Mouse (Mus musculus) embryonic facial prominence, embryonic 10.5 days (tissue): ENCODE measurements around the gene Slc37a3. TPM values are rescaled to one million over a fixed set of nuclear protein-coding genes. Genes with fewer than 3 reads are reported as not detected.
"Not testable (repeated sequence)": the region's sequence is repeated elsewhere in the genome, so short reads cannot be mapped to it uniquely, and the experiment has no call there.

ENCODE experiments used
- DNase-seq: peaks from one replicate; pipeline ENCODE4 v3.0.0-alpha.2; 2017; ENCODE audit warnings: low spot score
- H3K27ac ChIP-seq: fragments of 300-500 bp; sonication (generic); replicated peaks from 2 replicates; pipeline ENCODE4 v1.5.1; 2016; ENCODE audit warnings: mild to moderate bottlenecking
- H3K27me3 ChIP-seq: fragments of 300-500 bp; sonication (generic); replicated peaks from 2 replicates; pipeline ENCODE4 v1.6.1; 2016; ENCODE audit warnings: low read depth, mild to moderate bottlenecking; ENCODE audit not compliant: poor library complexity, severe bottlenecking
- H3K36me3 ChIP-seq: fragments of 300-500 bp; sonication (generic); replicated peaks from 2 replicates; pipeline ENCODE4 v1.6.1; 2016; ENCODE audit warnings: mild to moderate bottlenecking, moderate library complexity
- H3K4me1 ChIP-seq: fragments of 300-500 bp; sonication (generic); 2 replicates; pipeline ENCODE4 v1.6.1; 2016
- H3K4me3 ChIP-seq: fragments of 300-500 bp; sonication (generic); 2 replicates; pipeline ENCODE4 v1.5.1; 2016; ENCODE audit warnings: mild to moderate bottlenecking, moderate library complexity
- H3K9me3 ChIP-seq: fragments of 300-500 bp; sonication (generic); 2 replicates; pipeline ENCODE4 v1.6.1; 2016; ENCODE audit warnings: mild to moderate bottlenecking
- WGBS: fragments of 180-500 bp; shearing (Covaris S2); methylation state at CpG from one replicate; pipeline ENCODE4 v1.1.7; 2016; 5-methylcytosine and 5-hydroxymethylcytosine counted together
- polyA plus RNA-seq: library from polyadenylated mRNA; unstranded; fragments of >200 nt; fragmentation: Nextera tagmentation; extraction: Ambion mirVana; gene quantifications from 2 replicates; pipeline ENCODE4 v1.2.1, GENCODE M21; 2016

Gene Slc37a3
- polyA plus RNA-seq, 1 experiment from 2014 or later, result 43.6 TPM

DNA sequence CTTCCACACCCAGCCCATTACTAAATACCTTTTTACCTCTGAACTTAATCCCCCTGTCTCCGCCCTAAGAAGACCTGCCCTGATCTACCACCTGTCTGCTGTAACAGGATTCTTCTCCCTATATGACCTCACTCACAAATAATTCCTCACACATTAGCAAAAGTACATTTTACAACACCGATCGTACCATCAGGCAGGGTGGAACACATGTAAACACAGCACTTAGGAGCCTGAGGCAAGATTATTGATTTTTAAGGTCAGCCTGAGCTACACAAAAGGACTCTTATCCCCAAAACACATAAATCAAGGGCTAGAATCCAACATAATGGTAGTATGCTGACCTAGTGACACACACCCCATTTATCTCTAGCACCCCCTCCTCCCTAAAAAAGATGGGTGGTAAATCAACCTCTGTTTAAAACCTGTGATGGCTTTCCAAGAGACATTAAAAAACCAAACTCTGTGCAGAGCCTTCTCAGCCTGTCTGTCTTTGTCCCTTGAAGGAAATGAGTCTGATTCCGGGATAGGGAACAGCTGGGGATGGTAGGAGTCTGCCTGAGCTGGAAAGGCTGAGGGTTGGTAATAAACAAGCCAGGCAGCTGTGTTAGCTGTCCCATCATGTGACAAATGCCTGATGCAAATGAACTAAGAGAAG is 4.0 kb downstream of the Slc37a3 start:
- Histone ChIP-seq H3K9me3 (no peaks in the 10 kb centered on the region), H3K4me3 (no peak overlapping the region), H3K36me3 (peaks cover 22% of the 10 kb centered on the region), H3K27me3 (no peaks in the 10 kb centered on the region), H3K4me1 (peaks cover 33% of the 10 kb centered on the region), H3K27ac (no peak overlapping the region)
- DNase-seq, result no peak
- 83% methylated on average over 4 of the region's 4 CpGs for WGBS

DNA sequence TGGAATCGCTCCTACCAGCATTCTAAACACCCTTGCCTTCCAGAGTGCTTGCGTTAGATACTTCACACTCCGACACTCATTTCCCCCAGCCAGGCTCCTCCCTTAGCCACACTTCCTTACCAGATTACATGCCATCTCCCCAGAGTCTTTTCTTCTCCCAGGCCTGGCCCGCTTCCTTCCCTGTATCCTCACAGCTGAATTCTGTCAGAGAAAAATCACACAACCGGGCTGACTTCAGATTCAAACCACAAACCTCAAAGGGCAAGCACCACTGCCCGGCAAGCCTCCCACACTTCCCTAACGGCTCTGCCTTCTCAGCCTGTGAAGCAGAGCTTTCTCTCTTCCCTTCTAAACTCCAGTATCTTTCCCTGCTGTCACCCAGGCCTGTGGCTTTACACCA is 4.7 kb downstream of the Slc37a3 start:
- Histone ChIP-seq H3K36me3 (peaks cover 26% of the 10 kb centered on the region), H3K9me3 (no peaks in the 10 kb centered on the region), H3K27ac (no peak overlapping the region; the same call in 1 of the 2 replicates), H3K27me3 (no peaks in the 10 kb centered on the region), H3K4me3 (no peak overlapping the region), H3K4me1 (peaks cover 33% of the 10 kb centered on the region)
- no peak for DNase-seq
- 72% methylated on average over 7 of the region's 7 CpGs for WGBS

- Histone ChIP-seq H3K27me3 (no peaks in the 10 kb centered on the region), H3K27ac (no peak overlapping the region), H3K9me3 (no peaks in the 10 kb centered on the region), H3K4me3 (no peak overlapping the region), H3K4me1 (peaks cover 30% of the 10 kb centered on the region), H3K36me3 (peaks cover 32% of the 10 kb centered on the region)
- no peak for DNase-seq
These were observed 5.4 kb downstream of the Slc37a3 start for GRCm38 (mm10) chr6:39372042-39372441.

GRCm38 (mm10) chr6:39369631-39370030 is 7.8 kb downstream of the Slc37a3 start:
- 84% methylated on average over 3 of the region's 3 CpGs for WGBS
- Histone ChIP-seq H3K27me3 (no peaks in the 10 kb centered on the region), H3K36me3 (peaks cover 51% of the 10 kb centered on the region), H3K9me3 (no peaks in the 10 kb centered on the region), H3K27ac (no peak overlapping the region), H3K4me1 (peaks cover 15% of the 10 kb centered on the region), H3K4me3 (no peak overlapping the region)
- no peak for DNase-seq

GRCm38 (mm10) chr6:39362684-39363083 is 14.8 kb downstream of the Slc37a3 start:
- Histone ChIP-seq H3K4me1 (no peaks in the 10 kb centered on the region), H3K4me3 (no peak overlapping the region), H3K36me3 (peaks cover 82% of the 10 kb centered on the region), H3K27ac (no peak overlapping the region), H3K9me3 (no peaks in the 10 kb centered on the region), H3K27me3 (no peaks in the 10 kb centered on the region)
- 96% methylated on average over 2 of the region's 2 CpGs for WGBS
- no peak for DNase-seq

DNA sequence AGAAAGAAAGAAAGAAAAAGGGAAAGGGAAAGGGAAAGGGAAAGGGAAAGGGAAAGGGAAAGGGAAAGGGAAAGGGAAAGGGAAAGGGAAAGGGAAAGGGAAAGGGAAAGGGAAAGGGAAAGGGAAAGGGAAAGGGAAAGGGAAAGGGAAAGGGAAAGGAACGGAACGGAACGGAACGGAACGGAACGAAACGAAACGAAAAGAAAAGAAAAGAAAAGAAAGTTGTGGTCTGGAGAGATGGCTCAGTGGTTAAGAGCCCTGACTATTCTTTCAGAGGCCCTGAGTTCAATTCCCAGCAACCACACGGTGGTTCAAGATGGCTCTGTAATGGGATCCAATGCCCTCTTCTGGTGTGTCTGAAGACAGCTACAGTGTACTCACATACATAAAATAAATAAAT is 18.3 kb downstream of the Slc37a3 start:
- WGBS, result 96% methylated on average over 9 of the region's 9 CpGs
- not testable (repeated sequence) for H3K27ac ChIP-seq, H3K4me3 ChIP-seq, H3K27me3 ChIP-seq, H3K9me3 ChIP-seq, DNase-seq, H3K4me1 ChIP-seq
- H3K36me3 ChIP-seq, result peaks cover 82% of the 10 kb centered on the region

DNA sequence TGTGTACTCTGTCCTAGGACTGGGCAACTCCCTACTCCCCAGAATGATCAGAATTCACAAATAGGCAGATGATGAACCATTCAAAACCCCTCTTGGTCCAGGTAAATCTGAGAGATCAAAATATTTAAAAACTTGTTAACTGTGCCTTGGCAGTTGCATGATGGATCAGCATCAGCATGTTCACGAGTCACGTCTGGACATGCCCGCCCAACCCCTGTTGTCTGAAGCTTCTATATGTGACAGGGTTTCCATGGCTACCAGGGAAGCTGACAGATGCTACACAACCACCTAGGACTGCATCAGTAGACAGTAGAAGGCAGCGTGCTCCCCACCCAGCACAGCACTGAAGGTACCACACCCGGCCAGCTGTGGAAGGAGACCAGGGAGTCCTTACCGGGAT is 28.5 kb downstream of the Slc37a3 start:
- Histone ChIP-seq H3K36me3 (peaks cover 79% of the 10 kb centered on the region), H3K9me3 (no peaks in the 10 kb centered on the region), H3K4me1 (peaks cover 37% of the 10 kb centered on the region), H3K27me3 (no peaks in the 10 kb centered on the region), H3K27ac (peak overlapping the region; percentile 62), H3K4me3 (no peak overlapping the region)
- DNase-seq, result peak; percentile 20
- 82% methylated on average over 6 of the region's 6 CpGs for WGBS

GRCm38 (mm10) chr6:39347880-39348814 is 29.3 kb downstream of the Slc37a3 start:
- 35% methylated on average over 4 of the region's 4 CpGs for WGBS
- Histone ChIP-seq H3K4me3 (no peak overlapping the region), H3K4me1 (peaks cover 37% of the 10 kb centered on the region), H3K27me3 (no peaks in the 10 kb centered on the region), H3K36me3 (peaks cover 79% of the 10 kb centered on the region), H3K9me3 (no peaks in the 10 kb centered on the region), H3K27ac (peak overlapping the region; percentile 62)
- peak; percentile 24 for DNase-seq

- Histone ChIP-seq H3K36me3 (peaks cover 80% of the 10 kb centered on the region), H3K9me3 (no peaks in the 10 kb centered on the region), H3K27me3 (no peaks in the 10 kb centered on the region), H3K27ac (peak overlapping the region; percentile 62), H3K4me1 (peaks cover 37% of the 10 kb centered on the region), H3K4me3 (no peak overlapping the region)
- WGBS, result 40% methylated on average over 15 of the region's 15 CpGs
- DNase-seq, result no peak
These were observed 30.4 kb downstream of the Slc37a3 start for GRCm38 (mm10) chr6:39346991-39347501.

GRCm38 (mm10) chr6:39345430-39345829 is 32.0 kb downstream of the Slc37a3 start:
- Histone ChIP-seq H3K4me3 (no peak overlapping the region), H3K27ac (peak overlapping the region; percentile 62), H3K36me3 (peaks cover 73% of the 10 kb centered on the region), H3K4me1 (peaks cover 37% of the 10 kb centered on the region), H3K9me3 (no peaks in the 10 kb centered on the region), H3K27me3 (no peaks in the 10 kb centered on the region)
- no peak for DNase-seq
- WGBS, result 61% methylated on average over 7 of the region's 7 CpGs

DNA sequence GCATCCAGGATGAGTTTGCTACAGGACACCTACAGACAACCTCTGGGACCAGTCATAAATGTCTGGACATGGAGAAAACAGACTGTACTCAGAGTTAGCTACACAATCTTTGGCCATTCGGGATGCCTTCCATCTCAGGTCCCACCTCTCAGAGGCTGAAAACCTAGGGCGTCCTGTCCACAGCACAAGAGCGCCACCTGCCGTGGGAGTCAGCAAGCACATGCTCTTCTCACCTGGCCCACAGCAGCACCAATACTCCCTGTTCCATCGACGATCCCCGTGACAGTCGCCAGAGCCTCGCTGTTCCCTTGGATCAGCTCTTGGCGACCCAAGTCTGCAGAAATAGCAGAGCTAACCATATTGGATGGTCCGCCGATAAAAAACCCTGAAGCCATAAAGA is 33.5 kb downstream of the Slc37a3 start:
- no peaks in the 10 kb centered on the region for H3K9me3 ChIP-seq
- WGBS, result 27% methylated on average over 12 of the region's 12 CpGs
- H3K36me3 ChIP-seq, result peaks cover 59% of the 10 kb centered on the region
- no peaks in the 10 kb centered on the region for H3K27me3 ChIP-seq
- peaks cover 35% of the 10 kb centered on the region for H3K4me1 ChIP-seq
- H3K27ac ChIP-seq, result no peak overlapping the region
- DNase-seq, result peak; percentile 88
- no peak overlapping the region for H3K4me3 ChIP-seq

GRCm38 (mm10) chr6:39341798-39342197 is 35.7 kb downstream of the Slc37a3 start:
- Histone ChIP-seq H3K27ac (no peak overlapping the region), H3K27me3 (no peaks in the 10 kb centered on the region), H3K4me3 (no peak overlapping the region), H3K36me3 (peaks cover 71% of the 10 kb centered on the region), H3K4me1 (peaks cover 15% of the 10 kb centered on the region), H3K9me3 (no peaks in the 10 kb centered on the region)
- no peak for DNase-seq
- WGBS, result 81% methylated on average over 2 of the region's 2 CpGs

DNA sequence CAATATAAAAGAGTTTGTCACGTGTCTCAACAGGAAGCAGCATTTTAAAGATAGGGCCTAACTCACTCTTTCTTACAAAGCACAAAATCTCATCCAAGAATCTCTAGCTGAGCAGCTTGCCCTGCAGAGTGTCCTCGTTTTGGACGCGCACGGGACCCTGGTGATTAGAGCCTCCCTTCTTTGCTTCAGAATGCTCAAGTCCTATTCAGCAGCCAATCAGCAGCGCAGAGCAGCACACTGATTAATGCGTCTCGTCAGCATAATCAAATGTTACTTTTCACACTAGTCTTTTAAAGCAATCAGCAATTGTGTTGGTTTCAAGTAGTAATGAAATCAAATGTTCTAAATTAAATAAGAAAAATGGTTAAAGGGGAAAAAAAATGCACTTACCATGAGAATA is 39.1 kb downstream of the Slc37a3 start:
- WGBS, result 91% methylated on average over 8 of the region's 8 CpGs
- H3K27me3 ChIP-seq, result no peaks in the 10 kb centered on the region
- H3K4me1 ChIP-seq, result no peaks in the 10 kb centered on the region
- DNase-seq, result no peak
- H3K27ac ChIP-seq, result no peak overlapping the region
- H3K36me3 ChIP-seq, result peaks cover 72% of the 10 kb centered on the region
- no peak overlapping the region for H3K4me3 ChIP-seq
- H3K9me3 ChIP-seq, result no peaks in the 10 kb centered on the region
